Mouse (Mus musculus) neural tube, embryonic 14.5 days (tissue): ENCODE results near the gene Apol6. TPM values are rescaled to one million over a fixed set of nuclear protein-coding genes. Genes with fewer than 3 reads are reported as not detected.
"Not testable (repeated sequence)": the region's sequence is repeated elsewhere in the genome, so short reads cannot be mapped to it uniquely, and the experiment has no call there.

ENCODE experiments used
- ATAC-seq: fragments of 200-750 bp; cut with Nextera tagmentation; 2 replicates; pipeline ENCODE4 v1.8.0; 2017; ENCODE audit warnings: low read depth, mild to moderate bottlenecking, moderate TSS enrichment, moderate library complexity
- H3K27ac ChIP-seq: fragments of 300-500 bp; sonication (generic); 2 replicates; pipeline ENCODE4 v1.5.1; 2014; ENCODE audit warnings: low read depth, mild to moderate bottlenecking, control low read depth, low read length, moderate library complexity, mixed read lengths
- H3K27me3 ChIP-seq: fragments of 300-500 bp; sonication (generic); 2 replicates; pipeline ENCODE4 v1.6.1; 2014; ENCODE audit warnings: low read length; ENCODE audit not compliant: control insufficient read depth, insufficient read depth
- H3K36me3 ChIP-seq: fragments of 300-500 bp; sonication (generic); 2 replicates; pipeline ENCODE4 v1.6.1; 2014; ENCODE audit warnings: low read length, mixed read lengths; ENCODE audit not compliant: control insufficient read depth, insufficient read depth
- H3K4me1 ChIP-seq: fragments of 300-500 bp; sonication (generic); 2 replicates; pipeline ENCODE4 v1.6.1; 2014; ENCODE audit warnings: low read length; ENCODE audit not compliant: control insufficient read depth, insufficient read depth
- H3K4me2 ChIP-seq: fragments of 300-500 bp; sonication (generic); 2 replicates; pipeline ENCODE4 v1.6.1; 2014; ENCODE audit warnings: mild to moderate bottlenecking, low read depth, low read length, control low read depth
- H3K4me3 ChIP-seq: fragments of 300-500 bp; sonication (generic); 2 replicates; pipeline ENCODE4 v1.5.1; 2014; ENCODE audit warnings: low read depth, low read length, control low read depth, mixed read lengths
- H3K9ac ChIP-seq: fragments of 300-500 bp; sonication (generic); replicated peaks from 2 replicates; pipeline ENCODE4 v1.6.1; 2014; ENCODE audit warnings: low read depth, mild to moderate bottlenecking, control low read depth, low read length, mixed read lengths
- H3K9me3 ChIP-seq: fragments of 300-500 bp; sonication (generic); 2 replicates; pipeline ENCODE4 v1.6.1; 2016; ENCODE audit warnings: low read length; ENCODE audit not compliant: control insufficient read depth
- WGBS: fragments of 180-500 bp; shearing (Covaris S2); extraction: QIAGEN DNeasy Blood & Tissue Kit; methylation state at CpG from one replicate; pipeline ENCODE4 v1.1.7; 2014; 5-methylcytosine and 5-hydroxymethylcytosine counted together
- polyA plus RNA-seq: library from polyadenylated mRNA; unstranded; fragments of >200 nt; fragmentation: Nextera tagmentation; extraction: Ambion mirVana; gene quantifications from 2 replicates; pipeline ENCODE4 v1.2.1, GENCODE M21; 2014

Apol6 gene
- polyA plus RNA-seq, 1 experiment from 2014 or later, result 0.08 TPM

DNA sequence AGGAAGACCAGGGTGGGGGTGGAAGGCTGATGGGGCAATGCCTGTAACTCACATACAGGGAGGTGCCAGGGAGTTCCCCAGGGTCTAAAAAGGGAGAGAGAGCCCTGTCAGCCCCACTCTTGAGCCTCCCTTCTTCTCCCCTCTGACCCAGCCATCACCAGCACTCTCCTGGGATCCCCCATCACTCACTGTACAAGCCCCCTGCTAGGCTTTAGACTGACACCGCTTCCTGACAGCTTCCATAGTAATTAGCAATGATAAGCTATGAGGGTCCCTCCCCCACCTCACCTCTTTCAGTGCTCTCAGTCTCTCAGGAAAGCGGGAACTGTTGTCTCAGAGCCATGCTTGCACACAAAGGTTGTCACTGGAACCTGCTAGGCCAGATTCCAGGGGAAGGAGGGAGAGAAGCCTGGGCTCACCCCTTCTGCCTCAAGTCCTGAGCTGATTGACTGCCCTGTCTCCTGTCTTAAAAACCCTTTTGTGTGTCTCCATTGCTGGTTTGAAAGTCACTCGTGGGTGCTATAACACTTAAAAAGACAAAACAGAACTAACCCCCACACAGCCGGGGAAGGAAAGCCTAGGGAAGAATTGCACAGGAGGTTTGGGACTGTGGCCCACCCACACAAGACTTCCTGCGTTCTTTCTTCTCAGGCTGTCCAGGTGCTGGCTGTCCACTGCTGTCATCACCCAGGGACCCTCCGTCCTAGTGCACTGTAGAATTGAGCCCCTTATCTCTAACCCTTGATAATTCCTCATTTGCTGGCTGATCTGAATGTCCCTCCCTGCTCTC lies 11.7 kb downstream of the Apol6 start:
- ATAC-seq, result no peak
- Histone ChIP-seq H3K9me3 (no peaks in the 10 kb centered on the region), H3K9ac (no peak overlapping the region), H3K27ac (no peak overlapping the region), H3K27me3 (no peaks in the 10 kb centered on the region), H3K4me2 (no peak overlapping the region), H3K36me3 (no peaks in the 10 kb centered on the region), H3K4me1 (peaks cover 9% of the 10 kb centered on the region; the same call in 1 of the 2 replicates), H3K4me3 (no peak overlapping the region)
- WGBS, result 22% methylated on average over 6 of the region's 6 CpGs

DNA sequence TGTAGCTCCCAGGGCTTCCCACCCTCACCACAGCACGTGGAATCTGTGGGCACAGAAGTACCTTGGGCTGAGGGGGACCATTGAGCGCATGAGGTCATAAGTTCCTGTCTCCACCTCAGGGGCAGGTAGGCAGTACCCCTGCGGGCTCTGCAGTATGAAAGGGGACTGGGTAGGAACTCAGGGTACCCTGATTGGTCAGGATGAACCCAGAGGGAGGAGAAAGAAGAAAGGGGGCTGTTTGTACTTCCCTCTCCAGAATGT lies 12.2 kb downstream of the Apol6 start:
- no peaks in the 10 kb centered on the region for H3K36me3 ChIP-seq
- 65% methylated on average over 3 of the region's 3 CpGs for WGBS

GRCm38 (mm10) chr15:77058566-77058965 lies 14.0 kb downstream of the Apol6 start:
- Histone ChIP-seq H3K9ac (no peak overlapping the region), H3K4me1 (peaks cover 9% of the 10 kb centered on the region; the same call in 1 of the 2 replicates), H3K9me3 (no peaks in the 10 kb centered on the region), H3K27me3 (no peaks in the 10 kb centered on the region), H3K36me3 (no peaks in the 10 kb centered on the region), H3K4me2 (no peak overlapping the region), H3K4me3 (no peak overlapping the region), H3K27ac (no peak overlapping the region)
- ATAC-seq, result no peak

More for the DNA sequence above, 12.2 kb downstream of the Apol6 start:
- ATAC-seq, result no peak
- Histone ChIP-seq H3K4me1 (peaks cover 9% of the 10 kb centered on the region; the same call in 1 of the 2 replicates), H3K9ac (no peak overlapping the region), H3K4me3 (no peak overlapping the region), H3K9me3 (no peaks in the 10 kb centered on the region), H3K27ac (no peak overlapping the region), H3K4me2 (no peak overlapping the region), H3K27me3 (no peaks in the 10 kb centered on the region)

GRCm38 (mm10) chr15:77059416-77059815 lies 14.9 kb downstream of the Apol6 start:
- H3K9ac ChIP-seq, H3K27me3 ChIP-seq, ATAC-seq, H3K4me1 ChIP-seq, H3K4me2 ChIP-seq, H3K36me3 ChIP-seq, H3K27ac ChIP-seq, H3K4me3 ChIP-seq, H3K9me3 ChIP-seq: not testable (repeated sequence)
- 94% methylated on average over 4 of the region's 4 CpGs for whole genome bisulfite sequencing

- no peak overlapping the region for H3K4me3 ChIP-seq
- no peaks in the 10 kb centered on the region for H3K4me1 ChIP-seq
- no peaks in the 10 kb centered on the region for H3K27me3 ChIP-seq
- no peak overlapping the region for H3K9ac ChIP-seq
- H3K9me3 ChIP-seq, result no peaks in the 10 kb centered on the region
- H3K27ac ChIP-seq, result no peak overlapping the region
- H3K4me2 ChIP-seq, result no peak overlapping the region
- ATAC-seq, result no peak
- H3K36me3 ChIP-seq, result no peaks in the 10 kb centered on the region
Observed at GRCm38 (mm10) chr15:77062746-77063145, 18.2 kb downstream of the Apol6 start.

DNA sequence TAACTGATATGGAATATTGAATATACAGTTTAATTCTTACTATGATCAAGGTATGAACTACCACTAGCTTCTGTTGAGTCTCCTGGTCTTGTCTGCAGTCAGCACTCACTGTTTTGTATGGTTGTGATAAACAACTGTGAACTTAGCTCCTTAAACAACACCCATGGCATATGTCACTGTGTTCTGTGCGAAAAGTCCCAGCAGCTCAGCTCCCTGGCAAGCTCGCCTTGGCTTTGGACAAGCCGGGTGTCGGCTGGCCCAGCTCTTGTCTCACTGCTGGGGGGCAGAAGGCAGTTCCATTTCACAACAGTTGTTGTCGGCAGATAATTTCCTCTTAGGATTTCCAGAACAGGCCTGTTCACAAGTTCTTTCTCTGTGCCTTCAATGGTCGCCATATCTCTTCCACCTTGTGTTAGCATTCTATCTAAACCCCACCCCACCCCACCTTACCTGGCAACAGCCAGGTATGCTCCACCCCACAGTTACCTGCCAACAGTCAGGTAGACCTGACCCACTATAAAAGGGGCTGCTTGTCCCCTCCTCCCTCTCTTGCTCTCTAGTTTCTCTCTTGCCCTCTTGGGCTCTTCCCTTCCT lies 20.8 kb downstream of the Apol6 start:
- H3K27me3 ChIP-seq, result no peaks in the 10 kb centered on the region
- no peak overlapping the region for H3K9ac ChIP-seq
- no peak for ATAC-seq
- no peaks in the 10 kb centered on the region for H3K4me1 ChIP-seq
- H3K27ac ChIP-seq, result no peak overlapping the region
- no peak overlapping the region for H3K4me2 ChIP-seq
- H3K36me3 ChIP-seq, result no peaks in the 10 kb centered on the region
- 89% methylated on average over 6 of the region's 6 CpGs for WGBS
- no peak overlapping the region for H3K4me3 ChIP-seq
- H3K9me3 ChIP-seq, result no peaks in the 10 kb centered on the region

DNA sequence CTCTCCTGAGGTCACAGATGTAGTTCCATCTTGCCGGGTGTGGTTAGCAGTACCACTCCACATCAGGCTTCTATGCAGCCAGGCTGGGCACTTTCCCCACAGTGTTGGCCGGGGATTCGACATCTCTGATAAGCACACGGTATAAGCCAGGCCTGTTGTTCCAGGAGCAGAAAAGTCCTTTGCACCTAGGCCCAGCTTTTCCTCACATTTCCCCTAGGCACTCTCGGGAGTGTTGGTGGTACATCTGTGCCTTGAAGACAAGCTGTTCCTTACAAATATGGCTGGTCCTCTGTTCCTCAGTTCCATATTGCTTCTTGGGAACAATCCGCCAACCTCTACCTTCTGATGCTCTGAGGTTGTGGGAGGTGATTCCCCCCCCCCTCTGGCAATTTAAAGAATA lies 21.7 kb downstream of the Apol6 start:
- WGBS, result 85% methylated on average over 6 of the region's 6 CpGs
- H3K4me3 ChIP-seq, result no peak overlapping the region
- H3K27ac ChIP-seq, result no peak overlapping the region
- no peak overlapping the region for H3K4me2 ChIP-seq
- no peaks in the 10 kb centered on the region for H3K9me3 ChIP-seq
- no peaks in the 10 kb centered on the region for H3K4me1 ChIP-seq
- H3K27me3 ChIP-seq, result no peaks in the 10 kb centered on the region
- ATAC-seq, result no peak
- H3K36me3 ChIP-seq, result no peaks in the 10 kb centered on the region
- H3K9ac ChIP-seq, result no peak overlapping the region

DNA sequence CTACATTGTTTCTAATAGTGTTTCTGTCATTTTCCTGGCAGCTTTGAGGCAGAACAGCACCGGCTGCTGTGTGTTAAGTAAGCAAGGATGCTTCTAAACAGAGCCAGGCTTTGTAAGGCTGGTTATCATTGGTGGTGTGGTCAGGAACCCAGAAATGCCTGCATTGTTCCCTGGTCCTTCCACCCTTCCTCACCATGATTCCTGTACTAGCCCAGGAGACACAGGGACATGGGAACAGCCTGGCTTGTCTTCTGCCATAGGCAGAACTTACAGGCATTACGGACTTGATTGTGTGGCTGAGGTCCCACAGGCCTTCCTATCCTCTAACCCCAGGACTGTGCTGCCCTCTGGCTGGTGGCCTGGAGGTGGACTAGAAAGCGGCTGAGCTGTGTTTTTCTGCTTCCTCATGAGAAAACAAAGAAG lies 23.9 kb downstream of the Apol6 start:
- no peaks in the 10 kb centered on the region for H3K36me3 ChIP-seq
- H3K9me3 ChIP-seq, result no peaks in the 10 kb centered on the region
- H3K9ac ChIP-seq, result no peak overlapping the region
- H3K4me1 ChIP-seq, result peaks cover 2% of the 10 kb centered on the region; the same call in 1 of the 2 replicates
- H3K27ac ChIP-seq, result no peak overlapping the region
- WGBS, result 53% methylated on average over 3 of the region's 3 CpGs
- ATAC-seq, result no peak
- no peak overlapping the region for H3K4me3 ChIP-seq
- no peaks in the 10 kb centered on the region for H3K27me3 ChIP-seq
- H3K4me2 ChIP-seq, result no peak overlapping the region

DNA sequence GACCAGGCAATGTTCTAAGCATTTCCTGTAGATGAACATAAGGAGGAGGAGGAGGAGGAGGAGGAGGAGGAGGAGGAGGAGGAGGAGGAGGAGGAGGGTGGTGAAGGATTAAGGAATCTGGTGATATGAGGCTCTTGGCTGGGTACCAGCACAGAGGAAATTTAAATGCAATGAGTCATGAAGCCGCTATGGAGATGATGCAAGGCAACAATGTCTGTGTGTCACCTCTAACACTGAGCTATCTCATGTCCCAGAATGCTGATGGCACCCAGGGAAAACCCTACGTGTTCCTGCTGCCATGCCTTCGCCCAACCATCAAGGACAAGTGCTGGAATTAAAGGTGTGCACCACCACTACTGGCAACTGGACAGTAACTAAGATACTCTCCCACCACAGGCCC lies 24.5 kb downstream of the Apol6 start:
- Histone ChIP-seq H3K9me3 (no peaks in the 10 kb centered on the region), H3K4me2 (no peak overlapping the region), H3K4me1 (peaks cover 2% of the 10 kb centered on the region; the same call in 1 of the 2 replicates), H3K4me3 (no peak overlapping the region), H3K9ac (no peak overlapping the region), H3K36me3 (no peaks in the 10 kb centered on the region), H3K27me3 (no peaks in the 10 kb centered on the region), H3K27ac (no peak overlapping the region)
- ATAC-seq, result no peak
- 89% methylated on average over 3 of the region's 3 CpGs for WGBS
